Mouse (Mus musculus) megakaryocyte, embryonic 14.5 days (primary cell): Measurements from ENCODE around the gene Dgcr6.
"Not testable (repeated sequence)": the region's sequence is repeated elsewhere in the genome, so short reads cannot be mapped to it uniquely, and the experiment has no call there.

Experiments used
- FLI1 ChIP-seq: IDR thresholded peaks from 2 replicates; pipeline ENCODE4 v1.6.1; 2012; ENCODE audit warnings: low read length, inconsistent platforms, mixed read lengths
- GATA1 ChIP-seq: IDR thresholded peaks from 3 replicates; pipeline ENCODE4 v1.6.1; 2012; ENCODE audit warnings: mixed read lengths, low read length, inconsistent platforms, borderline replicate concordance

- not testable (repeated sequence) for TF ChIP-seq FLI1, GATA1
Observed at GRCm38 (mm10) chr16:18016482-18016881, 36.2 kb upstream of the Dgcr6 start.
